Mouse (Mus musculus) midbrain, postnatal 0 days (tissue): ENCODE results near the gene Sugt1. TPM values are rescaled to one million over a fixed set of nuclear protein-coding genes. Genes with fewer than 3 reads are reported as not detected.
A peak's percentile ranks its signal among the peaks of the same experiment; 100 is the strongest.

Source experiments
- ATAC-seq: fragments of 200-750 bp; cut with Nextera tagmentation; 2 replicates; pipeline ENCODE4 v1.8.0; 2017; ENCODE audit warnings: moderate number of reproducible peaks, mild to moderate bottlenecking, moderate TSS enrichment, moderate library complexity; ENCODE audit not compliant: low FRiP score
- DNase-seq: peaks from one replicate; pipeline ENCODE4 v3.0.0-alpha.2; 2015; ENCODE audit warnings: low spot score
- H3K27ac ChIP-seq: fragments of 300-500 bp; sonication (generic); 2 replicates; pipeline ENCODE4 v1.5.1; 2014; ENCODE audit warnings: low read depth, mild to moderate bottlenecking, low read length, mixed read lengths
- H3K27me3 ChIP-seq: fragments of 300-500 bp; sonication (generic); 2 replicates; pipeline ENCODE4 v1.6.1; 2014; ENCODE audit warnings: low read length, control low read depth, mixed read lengths; ENCODE audit not compliant: insufficient read depth
- H3K36me3 ChIP-seq: fragments of 300-500 bp; sonication (generic); 2 replicates; pipeline ENCODE4 v1.6.1; 2014; ENCODE audit warnings: low read length, control low read depth, mixed read lengths; ENCODE audit not compliant: insufficient read depth
- H3K4me1 ChIP-seq: fragments of 300-500 bp; sonication (generic); 2 replicates; pipeline ENCODE4 v1.6.1; 2014; ENCODE audit warnings: mild to moderate bottlenecking, control low read depth, antibody characterized with exemption, low read length, mixed read lengths; ENCODE audit not compliant: insufficient read depth
- H3K4me2 ChIP-seq: fragments of 300-500 bp; sonication (generic); 2 replicates; pipeline ENCODE4 v1.6.1; 2014; ENCODE audit warnings: low read depth, mild to moderate bottlenecking, low read length, mixed read lengths; ENCODE audit not compliant: poor library complexity, severe bottlenecking
- H3K4me3 ChIP-seq: fragments of 300-500 bp; sonication (generic); 2 replicates; pipeline ENCODE4 v1.5.1; 2014; ENCODE audit warnings: low read depth, mild to moderate bottlenecking, low read length, moderate library complexity
- H3K9ac ChIP-seq: fragments of 300-500 bp; sonication (generic); replicated peaks from 2 replicates; pipeline ENCODE4 v1.6.1; 2014; ENCODE audit warnings: mild to moderate bottlenecking, low read length, moderate library complexity, mixed read lengths; ENCODE audit not compliant: poor library complexity, severe bottlenecking
- H3K9me3 ChIP-seq: fragments of 300-500 bp; sonication (generic); 2 replicates; pipeline ENCODE4 v1.6.1; 2016; ENCODE audit warnings: low read length, control low read depth
- CTCF ChIP-seq: IDR thresholded peaks from 2 replicates; pipeline ENCODE4 v1.5.1; 2016; ENCODE audit warnings: antibody characterized with exemption, mild to moderate bottlenecking
- WGBS: fragments of 180-500 bp; shearing (Covaris S2); extraction: QIAGEN DNeasy Blood & Tissue Kit; methylation state at CpG from one replicate; pipeline ENCODE4 v1.1.7; 2014; 5-methylcytosine and 5-hydroxymethylcytosine counted together
- polyA plus RNA-seq: library from polyadenylated mRNA; unstranded; fragments of >200 nt; fragmentation: Nextera tagmentation; extraction: Ambion mirVana; gene quantifications from 2 replicates; pipeline ENCODE4 v1.2.1, GENCODE M21; 2015
- total RNA-seq: library from RNA; depleted of rRNA; stranded (reverse); fragments of >200 nt; gene quantifications from 2 replicates; pipeline ENCODE4 v1.2.3, GENCODE M21; 2014

The Sugt1 gene
- total and polyA plus RNA-seq, 2 experiments from 2014 or later = 19.1 to 86.0 TPM

GRCm38 (mm10) chr14:79557796-79558195, 29.7 kb upstream of the Sugt1 start:
- no peak overlapping the region for H3K9ac ChIP-seq
- no peak overlapping the region for H3K27ac ChIP-seq
- H3K9me3 ChIP-seq = no peaks in the 10 kb centered on the region
- no peaks in the 10 kb centered on the region for H3K4me1 ChIP-seq
- no peak overlapping the region for H3K4me2 ChIP-seq
- DNase-seq (no peak), ATAC-seq (no peak)
- TF ChIP-seq CTCF = no peak
- no peak overlapping the region for H3K4me3 ChIP-seq
- H3K27me3 ChIP-seq = no peaks in the 10 kb centered on the region
- 89% methylated on average over 1 of the region's 1 CpGs for WGBS
- no peaks in the 10 kb centered on the region for H3K36me3 ChIP-seq

GRCm38 (mm10) chr14:79562745-79563144, 24.7 kb upstream of the Sugt1 start:
- Histone ChIP-seq H3K36me3 (no peaks in the 10 kb centered on the region), H3K4me3 (no peak overlapping the region), H3K9me3 (no peaks in the 10 kb centered on the region), H3K4me2 (no peak overlapping the region), H3K27me3 (no peaks in the 10 kb centered on the region), H3K27ac (no peak overlapping the region), H3K9ac (no peak overlapping the region), H3K4me1 (no peaks in the 10 kb centered on the region)
- DNase-seq (peak; percentile 27), ATAC-seq (no peak)
- TF ChIP-seq CTCF = peak; percentile 65
- WGBS = 24% methylated on average over 5 of the region's 5 CpGs

GRCm38 (mm10) chr14:79564784-79565183, 22.7 kb upstream of the Sugt1 start:
- Histone ChIP-seq H3K4me2 (no peak overlapping the region), H3K27me3 (no peaks in the 10 kb centered on the region), H3K4me3 (no peak overlapping the region), H3K27ac (no peak overlapping the region), H3K36me3 (no peaks in the 10 kb centered on the region), H3K9me3 (no peaks in the 10 kb centered on the region), H3K4me1 (no peaks in the 10 kb centered on the region), H3K9ac (no peak overlapping the region)
- 72% methylated on average over 6 of the region's 6 CpGs for WGBS
- DNase-seq (no peak), ATAC-seq (no peak)
- TF ChIP-seq CTCF = peak; percentile 17; the same call in 1 of the 2 replicates

- H3K9ac ChIP-seq = no peak overlapping the region
- 0 out of 2 replicates have a peak, but pooled peaks cover 2% of the 10 kb centered on the region for H3K36me3 ChIP-seq
- no peaks in the 10 kb centered on the region for H3K4me1 ChIP-seq
- WGBS = 94% methylated on average over 13 of the region's 13 CpGs
- no peak for DNase-seq
- no peak overlapping the region for H3K4me2 ChIP-seq
- H3K4me3 ChIP-seq = no peak overlapping the region
- no peak for TF ChIP-seq CTCF
- H3K9me3 ChIP-seq = no peaks in the 10 kb centered on the region
- no peak overlapping the region for H3K27ac ChIP-seq
- H3K27me3 ChIP-seq = no peaks in the 10 kb centered on the region
- ATAC-seq = no peak
Observed at GRCm38 (mm10) chr14:79573482-79574191, 13.9 kb upstream of the Sugt1 start.

GRCm38 (mm10) chr14:79574361-79574760, 13.1 kb upstream of the Sugt1 start:
- 89% methylated on average over 1 of the region's 1 CpGs for WGBS
- Histone ChIP-seq H3K4me2 (no peak overlapping the region), H3K27ac (no peak overlapping the region), H3K36me3 (0 out of 2 replicates have a peak, but pooled peaks cover 2% of the 10 kb centered on the region), H3K9ac (no peak overlapping the region), H3K27me3 (no peaks in the 10 kb centered on the region), H3K9me3 (no peaks in the 10 kb centered on the region), H3K4me3 (no peak overlapping the region), H3K4me1 (no peaks in the 10 kb centered on the region)
- ATAC-seq (no peak), DNase-seq (no peak)
- no peak for TF ChIP-seq CTCF

GRCm38 (mm10) chr14:79583526-79584245, 3.8 kb upstream of the Sugt1 start:
- 85% methylated on average over 5 of the region's 5 CpGs for WGBS
- no peak overlapping the region for H3K27ac ChIP-seq
- H3K36me3 ChIP-seq = no peaks in the 10 kb centered on the region

More at GRCm38 (mm10) chr14:79583526-79584245, 3.8 kb upstream of the Sugt1 start:
- Histone ChIP-seq H3K9me3 (no peaks in the 10 kb centered on the region), H3K4me2 (no peak overlapping the region), H3K4me3 (no peak overlapping the region), H3K4me1 (peaks cover 10% of the 10 kb centered on the region), H3K27me3 (no peaks in the 10 kb centered on the region), H3K9ac (no peak overlapping the region)
- DNase-seq = no peak
- TF ChIP-seq CTCF = no peak
- no peak for ATAC-seq
